Mouse (Mus musculus): ENCODE measurements around the gene Abt1. TPM values are rescaled to one million over a fixed set of nuclear protein-coding genes. Genes with fewer than 3 reads are reported as not detected.

Gene Abt1
- 8.3 and 9.1 TPM in 2 replicates for polyA plus RNA-seq (2015; fragmentation: Nextera tagmentation; extraction: Ambion mirVana)

GRCm38 (mm10) chr13:23423286-23424051 lies at the start of gene Abt1:
TSS of gene Abt1 (minus strand) at chr13:23423866.
- Histone ChIP-seq H3K27me3 (no peaks in the 10 kb centered on the region), H3K4me2 (peak within 1 kb of the TSS; percentile 89), H3K9me3 (replicated peaks) (no peaks in the 10 kb centered on the region), H3K36me3 (peaks cover 37% of the 10 kb centered on the region), H3K4me1 (replicated peaks) (peaks cover 46% of the 10 kb centered on the region), H3K27ac (peak within 1 kb of the TSS; percentile 77), H3K9ac (peak within 1 kb of the TSS; percentile 86), H3K4me3 (replicated peaks) (peak within 1 kb of the TSS; percentile 90)
- DNase-seq: peak; percentile 83
- WGBS (ENCODE audit: insufficient replicate concordance): under 1% methylated on average over 48 of the region's 48 CpGs
- peak; percentile 62 for ATAC-seq (ENCODE audit: low read depth)

- Histone ChIP-seq H3K9me3 (replicated peaks) (no peaks in the 10 kb centered on the region), H3K27me3 (no peaks in the 10 kb centered on the region), H3K4me3 (replicated peaks) (no peak overlapping the region), H3K36me3 (no peaks in the 10 kb centered on the region), H3K4me2 (peak overlapping the region; percentile 32; the same call in 1 of the 2 replicates), H3K9ac (no peak overlapping the region), H3K4me1 (replicated peaks) (peaks cover 37% of the 10 kb centered on the region), H3K27ac (no peak overlapping the region)
- WGBS (ENCODE audit: insufficient replicate concordance): under 1% methylated on average over 9 of the region's 9 CpGs
- DNase-seq: peak; percentile 85
- peak; percentile 55 for ATAC-seq (ENCODE audit: low read depth)
These were observed 43.2 kb upstream of the Abt1 start for GRCm38 (mm10) chr13:23466911-23467310.

- Histone ChIP-seq H3K27ac (no peak overlapping the region; the same call in 1 of the 2 replicates), H3K9ac (peak overlapping the region; percentile 81; the same call in 1 of the 2 replicates), H3K4me3 (replicated peaks) (peak overlapping the region; percentile 70), H3K4me2 (peak overlapping the region; percentile 94), H3K27me3 (no peaks in the 10 kb centered on the region), H3K9me3 (replicated peaks) (no peaks in the 10 kb centered on the region), H3K36me3 (no peaks in the 10 kb centered on the region), H3K4me1 (replicated peaks) (peaks cover 43% of the 10 kb centered on the region)
- no peak for ATAC-seq (ENCODE audit: low read depth)
- WGBS (ENCODE audit: insufficient replicate concordance): 62% methylated on average over 1 of the region's 1 CpGs
- no peak for DNase-seq
These were observed 42.6 kb upstream of the Abt1 start for GRCm38 (mm10) chr13:23466306-23466705.

- H3K9ac ChIP-seq: peak within 1 kb of the TSS; percentile 81
- no peaks in the 10 kb centered on the region for H3K36me3 ChIP-seq
- DNase-seq (peak; percentile 55), ATAC-seq (ENCODE audit: low read depth) (peak; percentile 45)
- no peaks in the 10 kb centered on the region for H3K9me3 ChIP-seq (replicated peaks)
- H3K27me3 ChIP-seq: no peaks in the 10 kb centered on the region
- WGBS (ENCODE audit: insufficient replicate concordance): 1% methylated on average over 7 of the region's 7 CpGs
- peak within 1 kb of the TSS; percentile 70 for H3K4me3 ChIP-seq (replicated peaks)
- H3K27ac ChIP-seq: peak within 1 kb of the TSS; percentile 81
- H3K4me1 ChIP-seq (replicated peaks): peaks cover 49% of the 10 kb centered on the region
- H3K4me2 ChIP-seq: peak within 1 kb of the TSS; percentile 94
These were observed 42.0 kb upstream of the Abt1 start, which contains the start of gene Btn1a1 for GRCm38 (mm10) chr13:23465600-23466109. TSS of gene Btn1a1 (minus strand) at chr13:23465901.

GRCm38 (mm10) chr13:23464841-23465366 lies 41.2 kb upstream of the Abt1 start:
- peak overlapping the region; percentile 94 for H3K4me2 ChIP-seq
- peak; percentile 29 for DNase-seq

GRCm38 (mm10) chr13:23464224-23464637 lies 40.6 kb upstream of the Abt1 start:
- Histone ChIP-seq H3K27me3 (no peaks in the 10 kb centered on the region), H3K4me2 (peak overlapping the region; percentile 94), H3K27ac (peak overlapping the region; percentile 81), H3K36me3 (no peaks in the 10 kb centered on the region), H3K4me3 (replicated peaks) (peak overlapping the region; percentile 70), H3K9me3 (replicated peaks) (no peaks in the 10 kb centered on the region), H3K4me1 (replicated peaks) (peaks cover 63% of the 10 kb centered on the region), H3K9ac (peak overlapping the region; percentile 81)
- under 1% methylated on average over 29 of the region's 29 CpGs for WGBS (ENCODE audit: insufficient replicate concordance)
- ATAC-seq (ENCODE audit: low read depth): peak; percentile 63
- DNase-seq: peak; percentile 59

More at GRCm38 (mm10) chr13:23464841-23465366, 41.2 kb upstream of the Abt1 start:
- H3K27me3 ChIP-seq: no peaks in the 10 kb centered on the region
- peak; percentile 18; the same call in 1 of the 2 replicates for ATAC-seq (ENCODE audit: low read depth)
- peak overlapping the region; percentile 81 for H3K9ac ChIP-seq
- peaks cover 56% of the 10 kb centered on the region for H3K4me1 ChIP-seq (replicated peaks)
- H3K27ac ChIP-seq: peak overlapping the region; percentile 81
- WGBS (ENCODE audit: insufficient replicate concordance): 2% methylated on average over 11 of the region's 11 CpGs
- H3K36me3 ChIP-seq: no peaks in the 10 kb centered on the region
- peak overlapping the region; percentile 70 for H3K4me3 ChIP-seq (replicated peaks)
- no peaks in the 10 kb centered on the region for H3K9me3 ChIP-seq (replicated peaks)

GRCm38 (mm10) chr13:23463381-23464223 lies 39.9 kb upstream of the Abt1 start:
- Histone ChIP-seq H3K27me3 (no peaks in the 10 kb centered on the region), H3K4me3 (replicated peaks) (peak overlapping the region; percentile 70), H3K4me1 (replicated peaks) (peaks cover 69% of the 10 kb centered on the region), H3K4me2 (peak overlapping the region; percentile 94), H3K27ac (peak overlapping the region; percentile 81), H3K9me3 (replicated peaks) (no peaks in the 10 kb centered on the region), H3K36me3 (no peaks in the 10 kb centered on the region), H3K9ac (peak overlapping the region; percentile 81)
- DNase-seq (peak; percentile 86), ATAC-seq (ENCODE audit: low read depth) (peak; percentile 21)
- under 1% methylated on average over 21 of the region's 21 CpGs for WGBS (ENCODE audit: insufficient replicate concordance)

GRCm38 (mm10) chr13:23462669-23463068 lies 39.0 kb upstream of the Abt1 start:
- peaks cover 79% of the 10 kb centered on the region for H3K4me1 ChIP-seq (replicated peaks)
- H3K27me3 ChIP-seq: no peaks in the 10 kb centered on the region
- H3K27ac ChIP-seq: no peak overlapping the region
- H3K9ac ChIP-seq: no peak overlapping the region
- no peak overlapping the region for H3K4me3 ChIP-seq (replicated peaks)
- no peaks in the 10 kb centered on the region for H3K36me3 ChIP-seq
- DNase-seq (no peak), ATAC-seq (ENCODE audit: low read depth) (no peak)
- H3K9me3 ChIP-seq (replicated peaks): no peaks in the 10 kb centered on the region
- H3K4me2 ChIP-seq: no peak overlapping the region

GRCm38 (mm10) chr13:23462063-23462462 lies 38.4 kb upstream of the Abt1 start:
- DNase-seq (no peak), ATAC-seq (ENCODE audit: low read depth) (no peak)
- H3K4me1 ChIP-seq (replicated peaks): peaks cover 83% of the 10 kb centered on the region
- no peak overlapping the region for H3K4me2 ChIP-seq
- no peaks in the 10 kb centered on the region for H3K36me3 ChIP-seq
- H3K9ac ChIP-seq: no peak overlapping the region
- no peak overlapping the region for H3K4me3 ChIP-seq (replicated peaks)
- no peak overlapping the region; the same call in 1 of the 2 replicates for H3K27ac ChIP-seq
- 64% methylated on average over 4 of the region's 4 CpGs for WGBS (ENCODE audit: insufficient replicate concordance)
- no peaks in the 10 kb centered on the region for H3K9me3 ChIP-seq (replicated peaks)
- H3K27me3 ChIP-seq: no peaks in the 10 kb centered on the region

GRCm38 (mm10) chr13:23459264-23459846 lies 35.7 kb upstream of the Abt1 start:
- peak overlapping the region; percentile 68 for H3K4me2 ChIP-seq
- H3K27ac ChIP-seq: peak overlapping the region; percentile 95
- DNase-seq: peak; percentile 79
- 5% methylated on average over 15 of the region's 15 CpGs for WGBS (ENCODE audit: insufficient replicate concordance)
- H3K4me1 ChIP-seq (replicated peaks): peaks cover 71% of the 10 kb centered on the region
- peak overlapping the region; percentile 42 for H3K4me3 ChIP-seq (replicated peaks)
- no peaks in the 10 kb centered on the region for H3K9me3 ChIP-seq (replicated peaks)
- ATAC-seq (ENCODE audit: low read depth): peak; percentile 96
- H3K9ac ChIP-seq: peak overlapping the region; percentile 68
- no peaks in the 10 kb centered on the region for H3K36me3 ChIP-seq
- no peaks in the 10 kb centered on the region for H3K27me3 ChIP-seq
